Mouse (Mus musculus) midbrain, postnatal 0 days (tissue): ENCODE results near the gene Pkdrej. TPM values are rescaled to one million over a fixed set of nuclear protein-coding genes. Genes with fewer than 3 reads are reported as not detected.

Experiments
- ATAC-seq: fragments of 200-750 bp; cut with Nextera tagmentation; 2 replicates; pipeline ENCODE4 v1.8.0; 2017; ENCODE audit warnings: moderate number of reproducible peaks, mild to moderate bottlenecking, moderate TSS enrichment, moderate library complexity; ENCODE audit not compliant: low FRiP score
- DNase-seq: peaks from one replicate; pipeline ENCODE4 v3.0.0-alpha.2; 2015; ENCODE audit warnings: low spot score
- H3K27ac ChIP-seq: fragments of 300-500 bp; sonication (generic); 2 replicates; pipeline ENCODE4 v1.5.1; 2014; ENCODE audit warnings: low read depth, mild to moderate bottlenecking, low read length, mixed read lengths
- H3K27me3 ChIP-seq: fragments of 300-500 bp; sonication (generic); 2 replicates; pipeline ENCODE4 v1.6.1; 2014; ENCODE audit warnings: low read length, control low read depth, mixed read lengths; ENCODE audit not compliant: insufficient read depth
- H3K36me3 ChIP-seq: fragments of 300-500 bp; sonication (generic); 2 replicates; pipeline ENCODE4 v1.6.1; 2014; ENCODE audit warnings: low read length, control low read depth, mixed read lengths; ENCODE audit not compliant: insufficient read depth
- H3K4me1 ChIP-seq: fragments of 300-500 bp; sonication (generic); 2 replicates; pipeline ENCODE4 v1.6.1; 2014; ENCODE audit warnings: mild to moderate bottlenecking, control low read depth, antibody characterized with exemption, low read length, mixed read lengths; ENCODE audit not compliant: insufficient read depth
- H3K4me2 ChIP-seq: fragments of 300-500 bp; sonication (generic); 2 replicates; pipeline ENCODE4 v1.6.1; 2014; ENCODE audit warnings: low read depth, mild to moderate bottlenecking, low read length, mixed read lengths; ENCODE audit not compliant: poor library complexity, severe bottlenecking
- H3K4me3 ChIP-seq: fragments of 300-500 bp; sonication (generic); 2 replicates; pipeline ENCODE4 v1.5.1; 2014; ENCODE audit warnings: low read depth, mild to moderate bottlenecking, low read length, moderate library complexity
- H3K9ac ChIP-seq: fragments of 300-500 bp; sonication (generic); replicated peaks from 2 replicates; pipeline ENCODE4 v1.6.1; 2014; ENCODE audit warnings: mild to moderate bottlenecking, low read length, moderate library complexity, mixed read lengths; ENCODE audit not compliant: poor library complexity, severe bottlenecking
- H3K9me3 ChIP-seq: fragments of 300-500 bp; sonication (generic); 2 replicates; pipeline ENCODE4 v1.6.1; 2016; ENCODE audit warnings: low read length, control low read depth
- CTCF ChIP-seq: IDR thresholded peaks from 2 replicates; pipeline ENCODE4 v1.5.1; 2016; ENCODE audit warnings: antibody characterized with exemption, mild to moderate bottlenecking
- WGBS: fragments of 180-500 bp; shearing (Covaris S2); extraction: QIAGEN DNeasy Blood & Tissue Kit; methylation state at CpG from one replicate; pipeline ENCODE4 v1.1.7; 2014; 5-methylcytosine and 5-hydroxymethylcytosine counted together
- polyA plus RNA-seq: library from polyadenylated mRNA; unstranded; fragments of >200 nt; fragmentation: Nextera tagmentation; extraction: Ambion mirVana; gene quantifications from 2 replicates; pipeline ENCODE4 v1.2.1, GENCODE M21; 2015
- total RNA-seq: library from RNA; depleted of rRNA; stranded (reverse); fragments of >200 nt; gene quantifications from 2 replicates; pipeline ENCODE4 v1.2.3, GENCODE M21; 2014

Gene Pkdrej
- total and polyA plus RNA-seq, 2 experiments from 2014 or later, result 0.06 to 0.33 TPM

DNA sequence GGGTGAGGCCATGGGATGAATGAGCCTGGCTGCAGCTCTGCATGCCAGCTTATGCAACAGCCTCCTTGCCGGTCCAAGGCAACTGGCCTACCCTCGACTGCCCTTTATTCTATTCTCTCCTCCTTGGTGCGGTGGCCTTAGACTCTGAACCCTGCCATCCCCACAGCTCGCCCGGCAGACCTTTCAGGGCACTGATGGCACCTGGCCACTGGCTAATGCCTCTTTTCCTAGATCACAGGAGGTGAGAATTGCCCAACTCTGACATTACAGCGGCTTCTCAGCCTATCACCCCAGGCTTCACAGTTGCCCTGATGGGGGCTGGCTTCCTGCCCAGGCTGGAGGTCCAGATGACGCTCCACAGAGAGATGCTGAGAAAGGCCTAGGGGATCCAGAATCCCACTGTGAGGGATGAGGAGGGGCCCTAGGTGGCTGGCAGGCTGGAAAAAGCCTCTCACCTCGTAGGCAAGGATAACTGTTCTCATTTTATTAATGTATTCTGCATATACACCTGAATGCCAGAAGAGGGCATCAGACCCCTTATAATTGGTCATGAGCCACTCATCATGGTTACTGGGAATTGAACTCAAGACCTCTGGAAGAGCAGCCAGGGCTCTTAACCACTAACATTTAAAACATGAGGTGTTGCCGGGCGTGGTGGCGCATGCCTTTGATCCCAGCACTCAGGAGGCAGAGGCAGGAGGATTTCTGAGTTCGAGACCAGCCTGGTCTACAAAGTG, 30.3 kb upstream of the Pkdrej start:
- 0 out of 2 replicates have a peak, but pooled peaks cover 5% of the 10 kb centered on the region for H3K36me3 ChIP-seq
- peak; percentile 47 for TF ChIP-seq CTCF
- H3K4me3 ChIP-seq, result no peak overlapping the region
- no peak for DNase-seq
- no peaks in the 10 kb centered on the region for H3K27me3 ChIP-seq
- H3K4me1 ChIP-seq, result no peaks in the 10 kb centered on the region
- H3K4me2 ChIP-seq, result no peak overlapping the region
- ATAC-seq, result no peak
- no peak overlapping the region for H3K27ac ChIP-seq
- 82% methylated on average over 12 of the region's 12 CpGs for WGBS
- H3K9ac ChIP-seq, result no peak overlapping the region
- no peaks in the 10 kb centered on the region for H3K9me3 ChIP-seq

DNA sequence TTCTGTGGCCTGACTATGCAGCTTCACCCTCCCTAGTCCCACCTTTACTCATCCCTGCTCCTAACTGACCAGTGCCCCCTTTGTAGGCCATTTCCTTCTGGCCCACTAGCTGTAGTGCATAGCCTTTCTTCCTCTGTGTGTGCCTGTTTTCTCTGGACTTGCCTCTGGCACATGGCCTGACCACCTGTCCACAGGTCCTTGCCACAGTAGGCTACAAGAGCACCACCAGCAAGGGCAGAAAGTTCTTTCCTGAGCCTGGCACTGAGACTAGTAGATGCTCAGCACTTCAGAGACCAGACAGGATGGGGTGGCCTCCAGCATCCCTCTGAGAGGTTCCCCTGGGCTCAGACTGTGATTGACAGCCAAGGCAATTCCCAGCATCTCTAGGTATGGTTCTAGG, 23.5 kb upstream of the Pkdrej start:
- ATAC-seq (no peak), DNase-seq (no peak)
- no peaks in the 10 kb centered on the region; the same call in 1 of the 2 replicates for H3K36me3 ChIP-seq
- H3K4me1 ChIP-seq, result no peaks in the 10 kb centered on the region
- no peak overlapping the region for H3K9ac ChIP-seq
- H3K27ac ChIP-seq, result no peak overlapping the region
- H3K4me3 ChIP-seq, result no peak overlapping the region
- no peak for TF ChIP-seq CTCF
- no peaks in the 10 kb centered on the region for H3K9me3 ChIP-seq
- H3K4me2 ChIP-seq, result no peak overlapping the region
- H3K27me3 ChIP-seq, result no peaks in the 10 kb centered on the region

DNA sequence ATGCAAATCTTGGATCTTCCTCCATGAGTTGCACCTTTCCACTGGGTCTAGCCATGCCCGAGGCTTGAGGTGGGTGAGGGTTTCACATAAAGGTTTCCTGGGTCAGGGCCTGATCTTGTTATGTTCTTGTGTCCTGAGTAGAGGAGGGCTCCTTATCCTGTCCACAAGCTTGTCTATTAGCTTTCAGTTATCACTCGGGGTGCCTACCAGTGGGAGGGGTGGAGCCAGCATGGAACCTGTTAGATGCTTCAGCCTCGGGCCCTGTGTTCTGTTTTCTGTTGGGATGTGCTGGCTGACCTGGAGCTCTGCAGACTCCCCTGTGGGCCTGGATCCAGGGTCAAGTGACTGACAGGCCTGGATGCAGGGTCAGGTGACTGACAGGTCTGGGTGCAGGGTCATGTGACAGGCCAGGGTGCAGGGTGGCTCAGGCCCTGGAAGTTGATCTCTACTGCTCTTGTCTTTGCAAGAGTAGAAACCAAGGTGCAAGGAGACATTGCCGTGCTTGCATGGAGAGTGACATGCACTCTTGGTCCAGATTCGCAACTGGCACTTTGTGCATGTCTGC, 20.3 kb upstream of the Pkdrej start:
- Histone ChIP-seq H3K9ac (no peak overlapping the region), H3K27ac (no peak overlapping the region), H3K4me1 (no peaks in the 10 kb centered on the region), H3K36me3 (no peaks in the 10 kb centered on the region; the same call in 1 of the 2 replicates), H3K4me3 (no peak overlapping the region), H3K4me2 (no peak overlapping the region), H3K9me3 (no peaks in the 10 kb centered on the region), H3K27me3 (no peaks in the 10 kb centered on the region)
- 83% methylated on average over 5 of the region's 5 CpGs for WGBS
- DNase-seq, result no peak
- TF ChIP-seq CTCF, result no peak
- no peak for ATAC-seq

DNA sequence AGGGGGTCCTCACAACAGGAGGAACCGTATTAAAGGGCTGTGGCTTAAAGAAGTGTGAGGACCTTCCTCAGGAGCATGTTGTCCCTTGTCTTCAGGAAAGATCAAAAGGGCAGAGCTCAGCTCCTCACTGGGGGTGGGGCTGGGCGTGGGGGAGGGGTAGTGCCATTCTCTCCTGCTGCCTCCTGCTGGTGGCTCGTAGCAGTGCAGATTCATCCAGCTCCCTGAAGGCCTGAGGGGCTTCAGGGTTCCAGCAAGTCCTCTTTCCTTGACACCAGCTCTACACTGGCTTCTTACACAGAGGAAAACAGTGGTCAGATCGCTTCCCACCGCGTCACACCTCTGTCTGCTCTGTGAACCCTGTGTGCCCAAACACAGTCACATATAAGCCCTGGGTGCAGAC, 19.4 kb upstream of the Pkdrej start:
- no peak overlapping the region for H3K4me3 ChIP-seq
- no peak overlapping the region for H3K4me2 ChIP-seq
- no peaks in the 10 kb centered on the region for H3K27me3 ChIP-seq
- no peak overlapping the region for H3K27ac ChIP-seq
- WGBS, result 40% methylated on average over 6 of the region's 6 CpGs
- TF ChIP-seq CTCF, result peak; percentile 61
- DNase-seq, result no peak
- no peaks in the 10 kb centered on the region for H3K4me1 ChIP-seq
- H3K9ac ChIP-seq, result no peak overlapping the region
- H3K36me3 ChIP-seq, result no peaks in the 10 kb centered on the region; the same call in 1 of the 2 replicates
- ATAC-seq, result no peak
- no peaks in the 10 kb centered on the region for H3K9me3 ChIP-seq

DNA sequence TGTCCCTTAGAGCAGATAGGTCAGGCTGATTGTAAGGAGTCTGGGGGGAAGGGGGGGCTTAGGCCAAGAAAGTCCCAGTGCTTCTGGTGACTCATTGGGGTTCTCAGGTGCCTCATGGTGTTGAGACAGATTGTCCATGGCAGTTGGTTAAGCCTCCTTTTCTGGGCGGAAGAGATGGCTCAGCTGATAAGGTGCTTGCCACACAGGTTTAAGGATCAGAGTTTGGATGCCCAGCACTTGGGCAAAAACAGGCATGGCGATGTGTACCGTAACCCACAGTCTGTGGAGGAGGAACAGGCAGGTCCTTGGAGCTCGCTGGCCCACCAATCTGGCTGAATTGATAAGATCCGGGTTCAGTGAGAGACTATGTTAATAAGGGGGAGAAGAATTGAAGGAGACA, 15.4 kb upstream of the Pkdrej start:
- Histone ChIP-seq H3K27ac (no peak overlapping the region), H3K27me3 (no peaks in the 10 kb centered on the region), H3K9me3 (no peaks in the 10 kb centered on the region), H3K4me2 (no peak overlapping the region), H3K4me3 (no peak overlapping the region), H3K36me3 (no peaks in the 10 kb centered on the region), H3K9ac (no peak overlapping the region), H3K4me1 (peaks cover 8% of the 10 kb centered on the region; the same call in 1 of the 2 replicates)
- TF ChIP-seq CTCF, result no peak
- DNase-seq (no peak), ATAC-seq (no peak)
- WGBS, result 94% methylated on average over 5 of the region's 5 CpGs

DNA sequence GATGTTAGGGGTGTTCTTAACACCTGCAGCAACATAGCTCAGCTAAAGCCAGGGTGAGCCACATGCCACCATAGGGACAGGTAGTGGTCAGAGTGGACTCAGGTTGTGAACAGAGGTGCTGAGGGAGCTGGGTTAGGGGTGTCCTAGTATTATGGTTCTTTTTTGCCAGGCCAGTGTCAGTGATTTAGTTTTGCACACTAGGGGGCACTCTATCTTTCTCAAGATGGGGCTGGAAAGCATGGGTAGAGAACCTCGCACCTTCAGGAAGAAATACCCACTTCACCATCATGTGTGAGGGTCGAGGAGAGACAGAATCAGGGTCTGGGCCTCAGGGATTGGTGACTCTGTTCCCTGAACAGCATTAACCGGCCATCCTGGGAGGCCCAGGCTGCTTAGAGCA, 13.8 kb upstream of the Pkdrej start:
- H3K27me3 ChIP-seq, result no peaks in the 10 kb centered on the region
- no peak overlapping the region for H3K4me3 ChIP-seq
- DNase-seq (no peak), ATAC-seq (no peak)
- no peaks in the 10 kb centered on the region for H3K36me3 ChIP-seq
- no peak overlapping the region for H3K27ac ChIP-seq
- peaks cover 13% of the 10 kb centered on the region; the same call in 1 of the 2 replicates for H3K4me1 ChIP-seq
- WGBS, result 56% methylated on average over 3 of the region's 3 CpGs
- TF ChIP-seq CTCF, result peak; percentile 15; the same call in 1 of the 2 replicates
- H3K4me2 ChIP-seq, result no peak overlapping the region
- H3K9ac ChIP-seq, result no peak overlapping the region
- H3K9me3 ChIP-seq, result no peaks in the 10 kb centered on the region
